Comparison of ENCODE assay signal across 8 mouse cellular contexts in genomic region chr11:59015052-59015451, GRCm38 (mm10). TPM values are rescaled to one million over a fixed set of nuclear protein-coding genes. Genes with fewer than 3 reads are reported as not detected.
DNase-seq lines count a peak whose midpoint lies in the region; TF ChIP-seq lines count a peak whose summit lies in the region.

No protein-coding gene starts in this region.

- no peaks in the 10 kb centered on the region for H3K27me3 ChIP-seq in heart, adult 2 months (ENCODE audit: control insufficient read depth, insufficient read depth, low read length)
- no peaks in the 10 kb centered on the region; the same call in 1 of the 2 replicates for H3K27me3 ChIP-seq in thymus, adult 2 months (ENCODE audit: control insufficient read depth, insufficient read depth, low read length)

- H3K36me3 ChIP-seq in heart, adult 2 months (ENCODE audit: control insufficient read depth, insufficient read depth, low read length), result no peaks in the 10 kb centered on the region
- no peaks in the 10 kb centered on the region for H3K36me3 ChIP-seq in thymus, adult 2 months (ENCODE audit: control insufficient read depth, insufficient read depth, low read length)

- no peak overlapping the region for H3K27ac ChIP-seq in heart, adult 2 months
- no peak overlapping the region for H3K27ac ChIP-seq in thymus, adult 2 months (ENCODE audit: control insufficient read depth, insufficient read depth, low read length)

- H3K79me2 ChIP-seq in heart, adult 2 months (replicated peaks; ENCODE audit: control insufficient read depth, insufficient read depth, low read length), result no peaks in the 10 kb centered on the region

- DNase-seq in heart, adult 2 months, result no peak
- DNase-seq in heart, postnatal 25 days (ENCODE audit: low spot score), result no peak
- DNase-seq in thymus, adult 2 months, result peak; percentile 54
- no peak for DNase-seq in thymus, adult 18-20 months
- DNase-seq in embryo, embryonic 11 days, result peak; percentile 59
- peak; percentile 37 to 55 for DNase-seq in left cerebral cortex, postnatal 36 days (ENCODE audit: low spot score in 2 of 2)
- peak; percentile 52 for DNase-seq in right cerebral cortex, postnatal 25 days
- DNase-seq in urinary bladder, postnatal 4 days (ENCODE audit: low spot score in 2 of 2), result no peak

- peak; percentile 51 for TF ChIP-seq CTCF in heart, adult 2 months (IDR thresholded peaks at IDR 0.05)
- peak; percentile 72 for TF ChIP-seq CTCF in thymus, adult 2 months (IDR thresholded peaks at IDR 0.05; ENCODE audit: borderline replicate concordance, control insufficient read depth, extremely low read depth, insufficient read depth, low read length, poor library complexity)

- intact Hi-C loops in heart, adult 2 months (cut with DNase I), result no loop called here
- intact Hi-C loops in heart, postnatal 25 days (cut with DNase I), result no loop called here
- intact Hi-C loops in left cerebral cortex, postnatal 36 days (cut with DNase I), result no loop called here

- no peak for TF ChIP-seq EP300 in heart, adult 2 months (IDR thresholded peaks at IDR 0.05; ENCODE audit: insufficient read depth, low read depth, low read length)

- TF ChIP-seq POLR2A in heart, adult 2 months (IDR thresholded peaks at IDR 0.05; ENCODE audit: insufficient read depth, low read depth, low read length), result no peak
- no peak for TF ChIP-seq POLR2A in thymus, adult 2 months (IDR thresholded peaks at IDR 0.05; ENCODE audit: control insufficient read depth, extremely low read depth, insufficient read depth, low read length, poor library complexity)

- H3K9ac ChIP-seq in heart, adult 2 months (ENCODE audit: low read depth, low read length), result no peak overlapping the region

- no peak overlapping the region for H3K4me3 ChIP-seq in heart, adult 2 months
- H3K4me3 ChIP-seq in thymus, adult 2 months (ENCODE audit: control insufficient read depth, insufficient read depth, low read length), result no peak overlapping the region

- WGBS in heart, adult 2 months, result 39% methylated on average over 9 of the region's 9 CpGs
- WGBS in thymus, adult 2 months, result 48% methylated on average over 9 of the region's 9 CpGs

- H3K4me1 ChIP-seq in heart, adult 2 months (ENCODE audit: control insufficient read depth, insufficient read depth, low read length), result no peaks in the 10 kb centered on the region
- H3K4me1 ChIP-seq in thymus, adult 2 months (replicated peaks; ENCODE audit: control insufficient read depth, insufficient read depth, low read length), result no peaks in the 10 kb centered on the region

RNA-seq across cellular contexts. Expression of gene Trim11, which starts 37.2 kb away (rescaled TPM):
- total RNA-seq in heart, adult 2 months (2021), result 10 to 100 TPM; 11.9 to 14.0 TPM
- 14.3 and 19.4 TPM in 2 replicates for polyA plus RNA-seq in heart, adult 2 months (2012; rRNA removed)
- total RNA-seq in heart, postnatal 25 days (2021), result 10 to 100 TPM; 14.8 to 15.5 TPM
- 114 and 119 TPM in 2 replicates for polyA plus RNA-seq in thymus, adult 2 months (2012; rRNA removed)
- 10 to 100 TPM; 21.0 to 24.9 TPM for total RNA-seq in left cerebral cortex, postnatal 36 days (2021)

Comparison
In these comparisons a context has a peak if more than half of its experiments do, and no peak if none do; other contexts are left out.
1. DNase-seq: peak in thymus, adult 2 months (single experiment), embryo, embryonic 11 days (single experiment), left cerebral cortex, postnatal 36 days (2 of 2) and right cerebral cortex, postnatal 25 days (single experiment); none in heart, adult 2 months (0 of 2), heart, postnatal 25 days (single experiment), thymus, adult 18-20 months (0 of 2) and urinary bladder, postnatal 4 days (0 of 2).